Mouse (Mus musculus): ENCODE results near the gene Rps6ka2.

Gene Rps6ka2

GRCm38 (mm10) chr17:7218396-7218795 is 48.5 kb downstream of the Rps6ka2 start:
- in situ Hi-C loops (cut with MboI; ENCODE audit: low sequenced_read_pairs), result no loop called here

- in situ Hi-C loops (cut with MboI; ENCODE audit: low sequenced_read_pairs), result no loop called here
Measured at GRCm38 (mm10) chr17:7219044-7219718, 49.3 kb downstream of the Rps6ka2 start.

- in situ Hi-C loops (cut with MboI; ENCODE audit: low sequenced_read_pairs), result no loop called here
Measured at GRCm38 (mm10) chr17:7221310-7221709, 51.4 kb downstream of the Rps6ka2 start.

GRCm38 (mm10) chr17:7222198-7222597 is 52.3 kb downstream of the Rps6ka2 start:
- in situ Hi-C loops (cut with MboI; ENCODE audit: low sequenced_read_pairs), result no loop called here

- in situ Hi-C loops (cut with MboI; ENCODE audit: low sequenced_read_pairs), result no loop called here
Measured at GRCm38 (mm10) chr17:7228545-7228944, 58.6 kb downstream of the Rps6ka2 start.

- in situ Hi-C loops (cut with MboI; ENCODE audit: low sequenced_read_pairs), result no loop called here
Measured at GRCm38 (mm10) chr17:7231312-7231711, 61.4 kb downstream of the Rps6ka2 start.

GRCm38 (mm10) chr17:7231790-7232189 is 61.9 kb downstream of the Rps6ka2 start:
- in situ Hi-C loops (cut with MboI; ENCODE audit: low sequenced_read_pairs), result no loop called here

GRCm38 (mm10) chr17:7232400-7232799 is 62.5 kb downstream of the Rps6ka2 start:
- in situ Hi-C loops (cut with MboI; ENCODE audit: low sequenced_read_pairs), result no loop called here

GRCm38 (mm10) chr17:7233197-7233596 is 63.3 kb downstream of the Rps6ka2 start:
- in situ Hi-C loops (cut with MboI; ENCODE audit: low sequenced_read_pairs), result no loop called here

GRCm38 (mm10) chr17:7237706-7238105 is 67.8 kb downstream of the Rps6ka2 start:
- in situ Hi-C loops (cut with MboI; ENCODE audit: low sequenced_read_pairs), result no loop called here

- in situ Hi-C loops (cut with MboI; ENCODE audit: low sequenced_read_pairs), result no loop called here
Measured at GRCm38 (mm10) chr17:7238766-7239165, 68.9 kb downstream of the Rps6ka2 start.

GRCm38 (mm10) chr17:7240526-7240925 is 70.6 kb downstream of the Rps6ka2 start:
- in situ Hi-C loops (cut with MboI; ENCODE audit: low sequenced_read_pairs), result no loop called here

GRCm38 (mm10) chr17:7245078-7245477 is 75.2 kb downstream of the Rps6ka2 start:
- in situ Hi-C loops (cut with MboI; ENCODE audit: low sequenced_read_pairs), result no loop called here

GRCm38 (mm10) chr17:7246893-7247556 is 77.1 kb downstream of the Rps6ka2 start:
- in situ Hi-C loops (cut with MboI; ENCODE audit: low sequenced_read_pairs), result no loop called here

GRCm38 (mm10) chr17:7250373-7250772 is 80.5 kb downstream of the Rps6ka2 start:
- in situ Hi-C loops (cut with MboI; ENCODE audit: low sequenced_read_pairs), result no loop called here

- in situ Hi-C loops (cut with MboI; ENCODE audit: low sequenced_read_pairs), result no loop called here
Measured at GRCm38 (mm10) chr17:7257208-7257607, 87.3 kb downstream of the Rps6ka2 start.

GRCm38 (mm10) chr17:7258748-7259359 is 88.9 kb downstream of the Rps6ka2 start:
- in situ Hi-C loops (cut with MboI; ENCODE audit: low sequenced_read_pairs), result no loop called here

- in situ Hi-C loops (cut with MboI; ENCODE audit: low sequenced_read_pairs), result no loop called here
Measured at GRCm38 (mm10) chr17:7260360-7260759, 90.4 kb downstream of the Rps6ka2 start.

GRCm38 (mm10) chr17:7262056-7262455 is 92.1 kb downstream of the Rps6ka2 start:
- in situ Hi-C loops (cut with MboI; ENCODE audit: low sequenced_read_pairs), result no loop called here

- in situ Hi-C loops (cut with MboI; ENCODE audit: low sequenced_read_pairs), result no loop called here
Measured at GRCm38 (mm10) chr17:7262620-7263019, 92.7 kb downstream of the Rps6ka2 start.

- in situ Hi-C loops (cut with MboI; ENCODE audit: low sequenced_read_pairs), result no loop called here
Measured at GRCm38 (mm10) chr17:7264610-7265009, 94.7 kb downstream of the Rps6ka2 start.

GRCm38 (mm10) chr17:7265291-7265690 is 95.4 kb downstream of the Rps6ka2 start:
- in situ Hi-C loops (cut with MboI; ENCODE audit: low sequenced_read_pairs), result no loop called here
